Mouse (Mus musculus): ENCODE data around the gene Tceanc2. TPM values are rescaled to one million over a fixed set of nuclear protein-coding genes. Genes with fewer than 3 reads are reported as not detected.

Tceanc2 gene
- total RNA-seq, 2 experiments from 2014 or later: 15.0 to 20.8 TPM

- DNase-seq (ENCODE audit: low spot score in 2 of 2): no peak
- intact Hi-C loops (cut with DNase I): loop anchor here (10.0 kb wide), 1 partner anchor 163 kb away; no protein-coding TSS in a partner anchor
Measured at GRCm38 (mm10) chr4:107181866-107182265, 3.0 kb upstream of the Tceanc2 start.

GRCm38 (mm10) chr4:107180746-107181145 is 1.8 kb upstream of the Tceanc2 start:
- no peak for DNase-seq (ENCODE audit: low spot score in 2 of 2)
- intact Hi-C loops (cut with DNase I): loop anchor here (10.0 kb wide), 1 partner anchor 164 kb away; no protein-coding TSS in a partner anchor

GRCm38 (mm10) chr4:107179561-107179960 is 645 bp upstream of the Tceanc2 start:
- no peak for DNase-seq (ENCODE audit: low spot score in 2 of 2)
- intact Hi-C loops (cut with DNase I): loop anchor here (5.0 kb wide), 2 partner anchors 68 to 337 kb away; no protein-coding TSS in a partner anchor

GRCm38 (mm10) chr4:107178182-107178829 is 610 bp downstream of the Tceanc2 start, which contains the start of gene Tmem59:
Tmem59 (plus strand) TSS chr4:107178399.
- DNase-seq (ENCODE audit: low spot score in 2 of 2): peak; percentile 96 to 97
- intact Hi-C loops (cut with DNase I): loop anchor here (5.0 kb wide), 2 partner anchors 69 to 336 kb away; no protein-coding TSS in a partner anchor

GRCm38 (mm10) chr4:107177506-107177905 is 1.4 kb downstream of the Tceanc2 start:
- intact Hi-C loops (cut with DNase I): loop anchor here (5.0 kb wide), 2 partner anchors 70 to 335 kb away; no protein-coding TSS in a partner anchor
- no peak for DNase-seq (ENCODE audit: low spot score in 2 of 2)

- DNase-seq (ENCODE audit: low spot score in 2 of 2): no peak
- intact Hi-C loops (cut with DNase I): loop anchor here (10.0 kb wide), 1 partner anchor 553 kb away; the partner anchor contains the start of gene Lexm
Measured at GRCm38 (mm10) chr4:107167798-107168197, 11.1 kb downstream of the Tceanc2 start.

- intact Hi-C loops (cut with DNase I): loop anchor here (10.0 kb wide), 1 partner anchor 552 kb away; the partner anchor contains the start of gene Lexm
- no peak for DNase-seq (ENCODE audit: low spot score in 2 of 2)
Measured at GRCm38 (mm10) chr4:107166700-107167099, 12.2 kb downstream of the Tceanc2 start.

GRCm38 (mm10) chr4:107163756-107164587 is 14.9 kb downstream of the Tceanc2 start:
- intact Hi-C loops (cut with DNase I): loop anchor here (2.0 to 10.0 kb wide), 4 partner anchors 97 to 549 kb away; partner anchors contain the start of genes Cyb5rl, Lexm, Mrpl37 and Ssbp3
- DNase-seq (ENCODE audit: low spot score in 2 of 2): peak; percentile 58 to 73

- intact Hi-C loops (cut with DNase I): loop anchor here (2.0 to 10.0 kb wide), 3 partner anchors 96 to 549 kb away; partner anchors contain the start of genes Cyb5rl, Lexm and Mrpl37
- DNase-seq (ENCODE audit: low spot score in 2 of 2): peak; percentile 28 to 56
Measured at GRCm38 (mm10) chr4:107163341-107163740, 15.6 kb downstream of the Tceanc2 start.

GRCm38 (mm10) chr4:107160181-107160580 is 18.7 kb downstream of the Tceanc2 start:
- intact Hi-C loops (cut with DNase I): loop anchor here (5.0 to 10.0 kb wide), 2 partner anchors 93 to 545 kb away; partner anchors contain the start of genes Cyb5rl, Lexm and Mrpl37
- no peak for DNase-seq (ENCODE audit: low spot score in 2 of 2)

- intact Hi-C loops (cut with DNase I): loop anchor here (10.0 kb wide), 1 partner anchor 164 kb away; no protein-coding TSS in a partner anchor
- no peak for DNase-seq (ENCODE audit: low spot score in 2 of 2)
Measured at GRCm38 (mm10) chr4:107159166-107159773, 19.6 kb downstream of the Tceanc2 start.

- no peak for DNase-seq (ENCODE audit: low spot score in 2 of 2)
- intact Hi-C loops (cut with DNase I): loop anchor here (10.0 kb wide), 1 partner anchor 162 kb away; no protein-coding TSS in a partner anchor
Measured at GRCm38 (mm10) chr4:107156983-107157401, 21.9 kb downstream of the Tceanc2 start.

- intact Hi-C loops (cut with DNase I): loop anchor here (10.0 kb wide), 1 partner anchor 158 kb away; no protein-coding TSS in a partner anchor
- DNase-seq (ENCODE audit: low spot score in 2 of 2): no peak
Measured at GRCm38 (mm10) chr4:107152571-107152970, 26.3 kb downstream of the Tceanc2 start.

- peak; percentile 54 to 55 for DNase-seq (ENCODE audit: low spot score in 2 of 2)
- intact Hi-C loops (cut with DNase I): loop anchor here (10.0 kb wide), 1 partner anchor 156 kb away; no protein-coding TSS in a partner anchor
Measured at GRCm38 (mm10) chr4:107150991-107151390, 27.9 kb downstream of the Tceanc2 start.

GRCm38 (mm10) chr4:107143511-107143910 is 35.4 kb downstream of the Tceanc2 start:
- DNase-seq (ENCODE audit: low spot score in 2 of 2): no peak
- intact Hi-C loops (cut with DNase I): no loop called here

GRCm38 (mm10) chr4:107139836-107140631 is 38.9 kb downstream of the Tceanc2 start:
- intact Hi-C loops (cut with DNase I): no loop called here
- DNase-seq (ENCODE audit: low spot score in 2 of 2): no peak

- DNase-seq (ENCODE audit: low spot score in 2 of 2): no peak
- intact Hi-C loops (cut with DNase I): no loop called here
Measured at GRCm38 (mm10) chr4:107138948-107139835, 39.7 kb downstream of the Tceanc2 start.
